Comparison of ENCODE assay signal across 8 mouse cellular contexts in the genomic region with DNA sequence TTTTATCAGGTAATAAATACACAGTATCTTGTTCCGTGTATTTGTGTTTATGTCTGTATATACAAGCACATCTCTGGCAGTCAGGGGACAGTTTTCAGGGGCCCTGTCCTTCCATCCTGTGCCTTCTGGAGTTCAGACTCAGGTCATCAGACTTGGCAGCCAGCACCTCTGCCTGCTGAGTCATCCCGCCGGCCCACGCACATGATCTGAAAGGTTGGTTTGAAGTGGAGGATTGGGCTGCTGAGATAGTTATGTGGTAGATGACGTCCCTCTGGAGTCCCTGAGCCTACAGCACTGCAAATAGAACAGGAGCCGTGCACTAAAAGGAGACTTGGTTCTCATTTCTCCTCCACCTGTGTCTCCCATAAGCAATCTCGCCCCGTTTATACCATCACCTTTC. TPM values are rescaled to one million over a fixed set of nuclear protein-coding genes. Genes with fewer than 3 reads are reported as not detected.
A peak's percentile ranks its signal among the peaks of the same experiment; 100 is the strongest.
DNase-seq lines count a peak whose midpoint lies in the region; ATAC-seq and TF ChIP-seq lines count a peak whose summit lies in the region.

No protein-coding gene starts in this region.

- TF ChIP-seq CTCF in kidney, adult 2 months (conservative IDR thresholded peaks at IDR 0.05; ENCODE audit: insufficient read depth, insufficient read length, low read depth, low read length): no peak

- H3K4me1 ChIP-seq in kidney, adult 2 months (ENCODE audit: control insufficient read depth, insufficient read depth, low read length): 0 out of 2 replicates have a peak, but pooled peaks cover 6% of the 10 kb centered on the region
- H3K4me1 ChIP-seq in kidney, embryonic 15.5 days: no peaks in the 10 kb centered on the region
- H3K4me1 ChIP-seq in heart, embryonic 10.5 days: peaks cover 15% of the 10 kb centered on the region
- H3K4me1 ChIP-seq in liver, embryonic 13.5 days (replicated peaks): peaks cover 47% of the 10 kb centered on the region

- no peaks in the 10 kb centered on the region for H3K36me3 ChIP-seq in kidney, adult 2 months (ENCODE audit: control insufficient read depth, insufficient read depth, low read length)
- peaks cover 64% of the 10 kb centered on the region for H3K36me3 ChIP-seq in kidney, embryonic 15.5 days
- peaks cover 64% of the 10 kb centered on the region for H3K36me3 ChIP-seq in heart, embryonic 10.5 days
- peaks cover 44% of the 10 kb centered on the region for H3K36me3 ChIP-seq in liver, embryonic 13.5 days

- peak; percentile 47 for DNase-seq in kidney, adult 2 months
- peak; percentile 44 for DNase-seq in adipocyte (ENCODE audit: low spot score)
- peak; percentile 89 for DNase-seq in heart, embryonic 10.5 days (ENCODE audit: low spot score)
- peak; percentile 72 for DNase-seq in liver, embryonic 13.5 days
- no peak for DNase-seq in layer of hippocampus, postnatal 36 days
- DNase-seq in layer of hippocampus, adult 18-20 months (ENCODE audit: low spot score in 2 of 2): no peak
- no peak for DNase-seq in layer of hippocampus, postnatal 14 days (ENCODE audit: low spot score in 2 of 2)

- H3K4me3 ChIP-seq in kidney, adult 2 months (ENCODE audit: insufficient read depth, low read depth, low read length): no peak overlapping the region
- no peak overlapping the region for H3K4me3 ChIP-seq in kidney, embryonic 15.5 days (replicated peaks)
- H3K4me3 ChIP-seq in heart, embryonic 10.5 days: no peak overlapping the region
- H3K4me3 ChIP-seq in liver, embryonic 13.5 days (replicated peaks): no peak overlapping the region

- H3K27me3 ChIP-seq in kidney, adult 2 months (replicated peaks; ENCODE audit: control insufficient read depth, insufficient read depth, low read length): no peaks in the 10 kb centered on the region
- H3K27me3 ChIP-seq in kidney, embryonic 15.5 days: no peaks in the 10 kb centered on the region
- H3K27me3 ChIP-seq in heart, embryonic 10.5 days (ENCODE audit: insufficient read depth, poor library complexity, severe bottlenecking): no peaks in the 10 kb centered on the region
- no peaks in the 10 kb centered on the region for H3K27me3 ChIP-seq in liver, embryonic 13.5 days

- H3K27ac ChIP-seq in kidney, adult 2 months (ENCODE audit: insufficient read depth, low read depth, low read length): no peak overlapping the region
- no peak overlapping the region for H3K27ac ChIP-seq in kidney, embryonic 15.5 days
- H3K27ac ChIP-seq in heart, embryonic 10.5 days: peak overlapping the region; percentile 70; the same call in 1 of the 2 replicates
- H3K27ac ChIP-seq in liver, embryonic 13.5 days: peak overlapping the region; percentile 95

- no peaks in the 10 kb centered on the region for H3K9me3 ChIP-seq in kidney, embryonic 15.5 days (replicated peaks)
- H3K9me3 ChIP-seq in heart, embryonic 10.5 days: no peaks in the 10 kb centered on the region
- no peaks in the 10 kb centered on the region for H3K9me3 ChIP-seq in liver, embryonic 13.5 days (replicated peaks)

- no peak for TF ChIP-seq POLR2A in kidney, adult 2 months (IDR thresholded peaks at IDR 0.05; ENCODE audit: low read depth, low read length)

- no peak for ATAC-seq in kidney, embryonic 15.5 days (replicated peaks; ENCODE audit: low FRiP score)
- ATAC-seq in liver, embryonic 13.5 days (ENCODE audit: low read depth): peak; percentile 74

- 57% methylated on average over 8 of the region's 8 CpGs for WGBS in kidney, adult 2 months
- WGBS in kidney, embryonic 15.5 days: 82% methylated on average over 8 of the region's 8 CpGs
- whole genome bisulfite sequencing in heart, embryonic 10.5 days: 56% methylated on average over 8 of the region's 8 CpGs
- 65% methylated on average over 8 of the region's 8 CpGs for WGBS in liver, embryonic 13.5 days (ENCODE audit: insufficient replicate concordance)

- H3K9ac ChIP-seq in kidney, embryonic 15.5 days: no peak overlapping the region
- peak overlapping the region; percentile 7; the same call in 1 of the 2 replicates for H3K9ac ChIP-seq in liver, embryonic 13.5 days

- H3K4me2 ChIP-seq in kidney, embryonic 15.5 days: no peak overlapping the region
- peak overlapping the region; percentile 9; the same call in 1 of the 2 replicates for H3K4me2 ChIP-seq in liver, embryonic 13.5 days

RNA-seq across cellular contexts. Expression of a gene that starts 54.8 kb away (rescaled TPM):
- 0.23 and 0.41 TPM in 2 replicates for polyA plus RNA-seq in kidney, adult 2 months (2012; rRNA removed)
- 0.14 and 0.17 TPM in 2 replicates for polyA plus RNA-seq in kidney, embryonic 15.5 days (2015; fragmentation: Nextera tagmentation; extraction: Ambion mirVana)
- 0.36 TPM in 1 of 2 replicates, not detected in the other for polyA plus RNA-seq in heart, embryonic 10.5 days (2016; fragmentation: Nextera tagmentation; extraction: Ambion mirVana)
- polyA plus RNA-seq in liver, embryonic 13.5 days (2015; fragmentation: Nextera tagmentation; extraction: Ambion mirVana): not detected in 2 replicates
- total RNA-seq in layer of hippocampus, postnatal 36 days (2021): 10 to 100 TPM; 11.1 to 11.2 TPM
- 10 to 100 TPM in 1 of 2 experiments, 1 to 10 TPM in 1; 9.2 to 12.6 TPM for total RNA-seq in layer of hippocampus, adult 18-20 months (2021)
- total RNA-seq in layer of hippocampus, postnatal 14 days (2021): 10 to 100 TPM; 13.1 to 15.4 TPM

Comparison
In these comparisons a context has a peak if more than half of its experiments do, and no peak if none do; other contexts are left out.
1. DNase-seq: peak in kidney, adult 2 months (single experiment), adipocyte (single experiment), heart, embryonic 10.5 days (single experiment) and liver, embryonic 13.5 days (single experiment); none in layer of hippocampus, postnatal 36 days (0 of 2), layer of hippocampus, adult 18-20 months (0 of 2) and layer of hippocampus, postnatal 14 days (0 of 2).
2. H3K27ac ChIP-seq: peak in heart, embryonic 10.5 days (single experiment) and liver, embryonic 13.5 days (single experiment); none in kidney, adult 2 months (single experiment) and kidney, embryonic 15.5 days (single experiment).